Mouse (Mus musculus) spleen, postnatal 10 days (tissue): ENCODE data around the gene Ccnd3.

ENCODE experiments used
- DNase-seq, 2 experiments: peaks; one replicate each; pipeline ENCODE4 v3.0.0; 2021 to 2022; ENCODE audit warnings: low spot score in 2 of 2

Gene Ccnd3

GRCm38 (mm10) chr17:47594183-47594968 lies 89.5 kb downstream of the Ccnd3 start:
- peak; percentile 61 to 70 for DNase-seq

GRCm38 (mm10) chr17:47594969-47595247 lies 90.1 kb downstream of the Ccnd3 start:
- no peak for DNase-seq

GRCm38 (mm10) chr17:47595248-47596161 lies 90.7 kb downstream of the Ccnd3 start:
- DNase-seq, result peak; percentile 69 to 79

GRCm38 (mm10) chr17:47596162-47596838 lies 91.4 kb downstream of the Ccnd3 start:
- DNase-seq, result peak; percentile 40 to 65

- peak in 1 of 2 experiments; percentile 25 for DNase-seq
These were observed 92.0 kb downstream of the Ccnd3 start for GRCm38 (mm10) chr17:47596839-47597164.

GRCm38 (mm10) chr17:47597261-47597660 lies 92.4 kb downstream of the Ccnd3 start:
- DNase-seq, result peak; percentile 40 to 59

GRCm38 (mm10) chr17:47597838-47598579 lies 93.2 kb downstream of the Ccnd3 start:
- DNase-seq, result peak; percentile 71 to 79

- DNase-seq, result peak; percentile 24 to 39
These were observed 93.9 kb downstream of the Ccnd3 start for GRCm38 (mm10) chr17:47598580-47599304.

- peak; percentile 40 to 52 for DNase-seq
These were observed 94.9 kb downstream of the Ccnd3 start for GRCm38 (mm10) chr17:47599511-47600297.

GRCm38 (mm10) chr17:47600601-47601388 lies 95.9 kb downstream of the Ccnd3 start:
- DNase-seq, result peak in 1 of 2 experiments; percentile 27

GRCm38 (mm10) chr17:47601389-47601755 lies 96.5 kb downstream of the Ccnd3 start:
- DNase-seq, result peak in 1 of 2 experiments; percentile 28

GRCm38 (mm10) chr17:47602289-47602688 lies 97.4 kb downstream of the Ccnd3 start:
- no peak for DNase-seq

- peak in 1 of 2 experiments; percentile 65 for DNase-seq
These were observed 101.4 kb downstream of the Ccnd3 start for GRCm38 (mm10) chr17:47606220-47606619.

GRCm38 (mm10) chr17:47609182-47609581 lies 104.3 kb downstream of the Ccnd3 start:
- DNase-seq, result no peak

GRCm38 (mm10) chr17:47610849-47611660 lies 106.2 kb downstream of the Ccnd3 start, which contains the start of the genes Bysl, Med20 and Gm20517:
Bysl (minus strand) TSS chr17:47611492.
Med20 (plus strand) TSS chr17:47611582.
Gm20517 (plus strand) TSS chr17:47611589.
- peak; percentile 95 to 99 for DNase-seq

- no peak for DNase-seq
These were observed 106.8 kb downstream of the Ccnd3 start for GRCm38 (mm10) chr17:47611661-47611982.

GRCm38 (mm10) chr17:47614018-47614417 lies 109.2 kb downstream of the Ccnd3 start:
- peak; percentile 62 to 79 for DNase-seq

GRCm38 (mm10) chr17:47616119-47616518 lies 111.3 kb downstream of the Ccnd3 start:
- peak in 1 of 2 experiments; percentile 14 for DNase-seq
